ENCODE assay signal across 8 mouse cellular contexts in genomic region chr10:117745570-117746296, GRCm38 (mm10). TPM values are rescaled to one million over a fixed set of nuclear protein-coding genes. Genes with fewer than 3 reads are reported as not detected.
DNase-seq lines count a peak whose midpoint lies in the region; ATAC-seq and TF ChIP-seq lines count a peak whose summit lies in the region.
"Not testable (repeated sequence)": the region's sequence is repeated elsewhere in the genome, so short reads cannot be mapped to it uniquely, and the experiment has no call there.

No protein-coding gene starts in this region.

- not testable (repeated sequence) for H3K27ac ChIP-seq in forebrain, postnatal 0 days (ENCODE audit: low read depth, low read length)
- 0 out of 2 replicates have a peak overlapping the region, but pooled peaks have one; percentile 21 for H3K27ac ChIP-seq in hindbrain, embryonic 14.5 days

- in situ Hi-C loops in Patski (cut with MboI; ENCODE audit: low pct_unique_long_range_greater_than_20kb): not testable (repeated sequence)

- not testable (repeated sequence) for TF ChIP-seq CTCF in Patski (IDR thresholded peaks at IDR 0.05); forebrain, postnatal 0 days (IDR thresholded peaks at IDR 0.05; ENCODE audit: low read depth)

- not testable (repeated sequence) for DNase-seq in Patski (ENCODE audit: low read depth, low spot score); hindbrain, embryonic 14.5 days (ENCODE audit: low spot score)
- peak; percentile 16 to 36 for DNase-seq in cerebellum, postnatal 36 days
- peak; percentile 46 for DNase-seq in forebrain, postnatal 0 days
- DNase-seq in left cerebral cortex, postnatal 36 days (ENCODE audit: low spot score in 2 of 2): peak; percentile 14 to 27
- DNase-seq in yolk sac, embryonic 10.5 days (ENCODE audit: low spot score): peak; percentile 35

- intact Hi-C loops in left cerebral cortex, postnatal 36 days (cut with DNase I): not testable (repeated sequence)

- peaks cover 21% of the 10 kb centered on the region for H3K36me3 ChIP-seq in forebrain, postnatal 0 days (ENCODE audit: insufficient read depth)
- H3K36me3 ChIP-seq in hindbrain, embryonic 14.5 days (replicated peaks; ENCODE audit: control insufficient read depth, insufficient read depth): peaks cover 36% of the 10 kb centered on the region

- not testable (repeated sequence) for H3K4me1 ChIP-seq in forebrain, postnatal 0 days (ENCODE audit: insufficient read depth)
- peaks cover 21% of the 10 kb centered on the region for H3K4me1 ChIP-seq in hindbrain, embryonic 14.5 days (replicated peaks; ENCODE audit: control insufficient read depth, insufficient read depth, low read length)

- H3K4me3 ChIP-seq in forebrain, postnatal 0 days (ENCODE audit: low read depth, low read length): peak overlapping the region; percentile 59
- H3K4me3 ChIP-seq in hindbrain, embryonic 14.5 days (replicated peaks; ENCODE audit: low read length): peak overlapping the region; percentile 57

- H3K4me2 ChIP-seq in forebrain, postnatal 0 days (ENCODE audit: low read depth): peak overlapping the region; percentile 72
- peak overlapping the region; percentile 83 for H3K4me2 ChIP-seq in hindbrain, embryonic 14.5 days (replicated peaks)

- CTCF ChIA-PET in Patski (lab: Charles Lee): not testable (repeated sequence)

- H3K9me3 ChIP-seq in forebrain, postnatal 0 days (ENCODE audit: low read length); hindbrain, embryonic 14.5 days (ENCODE audit: control insufficient read depth, low read length): not testable (repeated sequence)

- POLR2A ChIA-PET in Patski (lab: Charles Lee): not testable (repeated sequence)

- H3K9ac ChIP-seq in forebrain, postnatal 0 days: peak overlapping the region; percentile 65
- H3K9ac ChIP-seq in hindbrain, embryonic 14.5 days: peak overlapping the region; percentile 69

- ATAC-seq in Patski: peak; percentile 55
- peak; percentile 66 for ATAC-seq in forebrain, postnatal 0 days
- ATAC-seq in hindbrain, embryonic 14.5 days (ENCODE audit: low FRiP score): peak; percentile 9; the same call in 1 of the 2 replicates
- ATAC-seq in megakaryocyte, adult 5-6 weeks (ENCODE audit: poor library complexity, severe bottlenecking): peak; percentile 29
- ATAC-seq in neutrophil, adult 5-6 weeks (ENCODE audit: extremely low read depth, insufficient number of reproducible peaks, low FRiP score, poor library complexity, severe bottlenecking): peak; percentile 27

- H3K27me3 ChIP-seq in Patski; forebrain, postnatal 0 days (ENCODE audit: insufficient read depth, low read length); hindbrain, embryonic 14.5 days (ENCODE audit: control insufficient read depth, insufficient read depth, low read length): not testable (repeated sequence)

- WGBS in forebrain, postnatal 0 days: 1% methylated on average over 14 of the region's 46 CpGs
- under 1% methylated on average over 14 of the region's 46 CpGs for WGBS in hindbrain, embryonic 14.5 days

RNA-seq across cellular contexts. Expression of gene Slc35e3, which starts 0.4 kb away (rescaled TPM):
- polyA plus RNA-seq in Patski (2021): 19.4 TPM
- 22.1 and 28.3 TPM in 2 replicates for total RNA-seq in forebrain, postnatal 0 days (2014; rRNA removed)
- polyA plus RNA-seq in forebrain, postnatal 0 days (2015; fragmentation: Nextera tagmentation; extraction: Ambion mirVana): 17.0 and 22.9 TPM in 2 replicates
- polyA plus RNA-seq in hindbrain, embryonic 14.5 days (2014; fragmentation: Nextera tagmentation; extraction: Ambion mirVana): 24.8 and 28.9 TPM in 2 replicates
- total RNA-seq in left cerebral cortex, postnatal 36 days (2021): 10 to 100 TPM; 30.2 to 30.9 TPM
- total RNA-seq in megakaryocyte, adult 5-6 weeks (2015): 4.2 and 5.3 TPM in 2 replicates
- total RNA-seq in megakaryocyte, adult 5-6 weeks (2017): 5.3 and 7.8 TPM in 2 replicates
- total RNA-seq in neutrophil, adult 5-6 weeks (2017): 13.2 and 15.1 TPM in 2 replicates

RNA-seq across cellular contexts. Expression of gene Mdm2, which starts 35.2 kb away (rescaled TPM):
- 64.0 TPM for polyA plus RNA-seq in Patski (2021)
- 51.3 and 77.3 TPM in 2 replicates for total RNA-seq in forebrain, postnatal 0 days (2014; rRNA removed)
- polyA plus RNA-seq in forebrain, postnatal 0 days (2015; fragmentation: Nextera tagmentation; extraction: Ambion mirVana): 16.6 and 30.2 TPM in 2 replicates
- 47.2 and 48.4 TPM in 2 replicates for polyA plus RNA-seq in hindbrain, embryonic 14.5 days (2014; fragmentation: Nextera tagmentation; extraction: Ambion mirVana)
- 10 to 100 TPM; 47.0 to 66.1 TPM for total RNA-seq in left cerebral cortex, postnatal 36 days (2021)
- total RNA-seq in megakaryocyte, adult 5-6 weeks (2015): 86.3 and 89.1 TPM in 2 replicates
- total RNA-seq in megakaryocyte, adult 5-6 weeks (2017): 80.3 and 117 TPM in 2 replicates
- total RNA-seq in neutrophil, adult 5-6 weeks (2017): 159 and 173 TPM in 2 replicates

RNA-seq across cellular contexts. Expression of gene Nup107, which starts 46.8 kb away (rescaled TPM):
- 22.6 TPM for polyA plus RNA-seq in Patski (2021)
- total RNA-seq in forebrain, postnatal 0 days (2014; rRNA removed): 28.0 and 38.8 TPM in 2 replicates
- polyA plus RNA-seq in forebrain, postnatal 0 days (2015; fragmentation: Nextera tagmentation; extraction: Ambion mirVana): 22.0 and 27.1 TPM in 2 replicates
- 37.7 and 39.1 TPM in 2 replicates for polyA plus RNA-seq in hindbrain, embryonic 14.5 days (2014; fragmentation: Nextera tagmentation; extraction: Ambion mirVana)
- 10 to 100 TPM; 12.8 to 15.5 TPM for total RNA-seq in left cerebral cortex, postnatal 36 days (2021)
- 50.3 and 50.9 TPM in 2 replicates for total RNA-seq in megakaryocyte, adult 5-6 weeks (2015)
- total RNA-seq in megakaryocyte, adult 5-6 weeks (2017): 57.7 and 68.7 TPM in 2 replicates
- total RNA-seq in neutrophil, adult 5-6 weeks (2017): 45.9 and 50.0 TPM in 2 replicates

Comparison
In these comparisons a context has a peak if more than half of its experiments do, and no peak if none do; other contexts are left out.
1. ATAC-seq: peak in every context shown above with its lines; median percentile 66 in forebrain, postnatal 0 days; 55 in Patski; 29 in megakaryocyte, adult 5-6 weeks; 27 in neutrophil, adult 5-6 weeks; 9 in hindbrain, embryonic 14.5 days.